Mouse (Mus musculus): ENCODE measurements around the gene Adgrf4.

Gene Adgrf4

DNA sequence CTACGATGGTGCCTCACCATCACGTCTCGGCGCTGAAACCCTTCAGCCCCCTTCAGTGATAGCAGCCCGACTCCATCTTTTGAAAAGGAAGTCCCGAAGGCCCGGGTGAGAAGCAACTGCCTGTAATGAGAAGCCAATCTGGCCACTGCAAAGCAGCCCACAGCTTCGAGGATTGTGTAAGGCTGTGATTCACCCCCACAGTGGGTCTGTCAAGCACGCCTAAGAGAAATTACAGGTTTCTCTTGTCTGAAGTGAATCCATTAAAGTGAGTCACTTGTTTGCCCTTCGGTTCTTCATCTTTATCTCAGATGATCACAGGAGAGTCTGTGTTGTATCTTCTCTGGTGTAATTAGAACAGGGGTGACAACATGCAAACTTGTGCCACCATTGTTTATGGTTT is at the start of gene Adgrf4:
TSS of gene Adgrf4 (minus strand) at position 149 of the 400 bp plus-strand sequence.
- peak; percentile 25 for DNase-seq (ENCODE audit: low spot score)

DNA sequence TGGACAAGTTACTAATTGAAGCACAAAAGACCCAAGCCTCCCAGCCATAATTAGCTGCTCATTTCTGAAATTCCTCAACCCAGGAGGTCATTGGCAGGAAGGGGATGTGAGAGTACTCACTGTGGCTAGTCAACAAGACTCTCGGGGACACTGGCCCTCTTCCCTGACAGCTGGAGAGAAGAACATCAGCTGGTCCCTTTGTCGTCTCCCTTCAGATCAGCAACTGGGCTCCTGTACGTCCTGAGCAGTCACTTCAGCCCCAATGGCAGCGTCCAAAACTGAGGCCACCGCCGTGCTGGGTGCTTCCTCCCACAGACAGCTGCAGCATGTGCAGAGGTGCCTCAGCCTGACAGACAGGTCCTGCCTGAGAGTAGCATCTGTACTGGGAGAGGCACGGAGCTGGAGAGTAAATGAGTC is 49.7 kb upstream of the Adgrf4 start, which contains the start of gene Adgrf2:
TSS of gene Adgrf2 (minus strand) at position 379 of the 417 bp plus-strand sequence.
- no peak for DNase-seq (ENCODE audit: low spot score)

DNA sequence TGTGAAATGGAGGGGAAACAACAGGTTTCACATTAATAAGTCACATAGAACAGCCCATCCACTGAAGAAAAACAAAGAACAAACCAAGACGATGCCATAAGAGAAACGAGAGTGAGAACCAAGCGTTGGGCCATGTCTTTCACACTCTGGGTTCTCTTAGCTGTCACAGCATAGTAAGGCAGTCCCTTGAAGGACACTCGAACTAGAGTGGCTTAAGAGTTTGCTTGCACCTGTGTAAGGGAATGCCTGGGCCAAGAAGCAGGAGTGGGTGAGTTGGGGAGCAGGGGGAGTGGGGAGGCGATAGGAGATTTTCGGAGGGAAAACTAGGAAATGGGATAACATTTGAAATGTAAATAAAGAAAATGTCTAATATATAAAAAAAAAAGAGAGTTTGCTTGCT is 46.7 kb upstream of the Adgrf4 start:
- no peak for DNase-seq (ENCODE audit: low spot score)

DNA sequence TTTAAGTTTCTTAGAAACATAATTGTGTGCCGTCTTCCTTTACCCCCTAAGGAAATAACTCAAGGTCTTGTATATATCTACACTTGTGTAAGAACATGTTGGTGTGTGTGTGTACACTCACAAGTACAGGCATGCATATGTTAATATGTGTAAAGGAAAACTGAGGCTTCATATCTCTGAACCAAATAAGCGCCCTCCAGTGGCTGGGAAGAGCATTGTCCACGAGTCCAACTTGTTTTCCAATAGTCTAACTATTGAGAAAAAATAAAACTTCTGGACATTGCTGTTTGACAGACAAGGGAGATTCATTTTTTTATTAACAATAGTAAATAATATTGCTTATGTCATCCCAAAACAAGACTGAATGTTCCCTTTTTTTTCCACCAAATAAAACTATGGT is 25.1 kb upstream of the Adgrf4 start:
- DNase-seq (ENCODE audit: low spot score) = no peak

DNA sequence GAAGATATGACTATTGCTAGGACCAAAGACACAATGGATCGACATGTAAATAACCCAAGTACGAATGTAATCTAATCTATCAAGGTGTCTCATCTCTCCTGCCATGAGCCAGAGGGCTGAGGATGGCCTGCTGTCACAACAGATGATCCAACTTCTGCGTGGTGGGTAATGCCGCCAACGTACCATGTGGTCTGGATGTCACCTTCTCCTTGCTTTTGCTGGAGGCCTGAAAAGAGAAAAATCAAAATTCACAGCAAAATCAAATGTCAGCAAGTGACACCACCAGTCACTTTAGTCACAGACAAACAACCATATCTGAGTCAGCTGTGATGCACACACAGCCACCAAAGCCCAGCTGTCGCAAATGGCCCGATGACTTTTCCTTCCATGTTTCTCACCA is 22.9 kb upstream of the Adgrf4 start:
- DNase-seq (ENCODE audit: low spot score) = no peak

DNA sequence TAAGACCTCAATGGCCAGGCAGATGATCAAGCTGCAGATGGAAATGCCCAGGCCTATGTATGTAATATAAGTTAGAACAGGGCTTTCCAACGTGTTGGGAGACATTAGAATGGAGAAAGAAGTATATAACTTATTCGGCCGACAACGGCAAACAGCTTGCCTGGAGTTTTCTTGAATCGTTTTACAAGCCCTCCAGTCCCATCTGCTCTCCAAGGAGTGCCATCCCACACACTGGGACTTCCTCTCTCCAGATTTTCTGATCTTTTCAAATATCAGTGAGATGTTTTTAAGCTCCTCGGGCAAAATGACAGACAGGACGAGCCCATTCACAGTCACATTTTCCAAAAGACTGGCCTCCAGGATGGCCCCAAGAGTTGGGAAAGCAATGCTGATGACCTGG is 18.6 kb upstream of the Adgrf4 start:
- DNase-seq (ENCODE audit: low spot score) = no peak

DNA sequence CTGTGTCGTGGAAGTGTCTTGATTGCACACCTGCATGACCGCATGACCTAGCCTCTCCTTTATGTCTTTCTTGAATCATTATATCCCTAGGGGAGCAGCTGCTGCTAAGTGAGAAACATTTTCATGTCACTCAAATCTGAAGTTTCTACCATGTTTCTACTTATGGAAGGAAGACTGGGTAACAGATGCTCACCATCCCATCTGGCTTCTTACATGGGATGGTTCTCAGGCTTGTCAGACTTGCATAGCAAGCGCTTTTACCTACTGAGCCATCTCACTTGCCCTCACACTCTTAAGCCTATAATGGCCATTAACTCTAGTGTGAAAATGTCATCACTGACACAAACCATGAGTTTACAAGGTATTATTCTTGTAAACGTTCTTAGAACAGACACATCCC is 13.5 kb upstream of the Adgrf4 start:
- no peak for DNase-seq (ENCODE audit: low spot score)

DNA sequence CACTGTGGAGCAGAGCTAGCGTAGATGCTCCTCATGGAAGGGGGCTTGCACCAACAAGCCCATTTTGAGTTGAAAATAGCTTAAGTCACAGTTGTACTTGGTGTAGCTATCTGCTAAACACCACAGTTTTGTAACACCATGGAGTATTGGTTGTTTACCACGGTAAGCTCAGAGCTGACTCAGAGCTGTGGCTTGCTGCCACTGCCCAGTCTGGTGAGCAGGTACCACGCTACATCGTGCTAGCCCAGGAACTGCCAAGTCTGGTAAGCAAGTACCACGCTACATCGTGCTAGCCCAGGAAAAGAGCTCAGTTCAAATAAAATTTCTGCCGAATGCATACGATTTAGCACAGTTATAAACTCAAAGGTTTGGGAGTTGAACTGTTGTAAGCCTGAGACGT is 10.1 kb upstream of the Adgrf4 start:
- peak; percentile 28 for DNase-seq (ENCODE audit: low spot score)

DNA sequence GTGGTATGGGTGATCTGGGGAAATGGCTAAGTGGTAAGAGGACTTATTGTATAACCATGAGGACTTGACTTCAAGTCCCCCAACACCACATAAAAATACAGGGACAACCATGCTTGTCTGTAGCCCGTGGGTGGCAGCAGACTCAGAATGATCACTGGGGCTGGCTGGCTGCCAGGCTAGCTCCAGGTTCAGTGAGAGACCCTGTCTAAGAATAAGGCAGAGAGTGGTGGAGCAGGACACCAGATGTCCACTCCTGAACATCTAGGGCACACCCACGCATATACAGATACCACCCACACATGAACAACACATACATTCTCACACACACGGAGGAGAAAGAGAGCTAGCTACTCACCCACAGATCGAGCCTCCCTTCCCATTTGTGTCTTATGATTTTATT is 2.6 kb upstream of the Adgrf4 start:
- no peak for DNase-seq (ENCODE audit: low spot score)

DNA sequence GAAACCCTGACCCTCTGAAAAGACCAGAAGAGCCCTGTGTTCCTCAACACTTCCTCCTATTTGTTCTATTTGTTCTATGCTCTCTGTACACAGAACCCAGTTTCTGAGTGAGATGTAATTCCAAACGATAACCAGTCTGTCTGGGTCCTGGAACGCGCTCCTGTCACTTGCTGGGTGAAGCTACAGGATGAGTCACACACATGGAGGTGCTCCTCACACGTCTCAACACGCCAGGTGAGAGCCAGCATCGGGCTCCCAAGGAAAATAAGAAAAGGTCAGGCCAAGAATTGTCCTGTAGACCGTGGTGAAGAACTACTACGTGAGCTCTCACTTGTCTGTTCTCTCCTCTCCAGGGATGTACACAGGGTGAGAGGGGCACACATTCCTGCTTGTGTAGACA is 1.6 kb downstream of the Adgrf4 start:
- DNase-seq (ENCODE audit: low spot score) = peak; percentile 57

DNA sequence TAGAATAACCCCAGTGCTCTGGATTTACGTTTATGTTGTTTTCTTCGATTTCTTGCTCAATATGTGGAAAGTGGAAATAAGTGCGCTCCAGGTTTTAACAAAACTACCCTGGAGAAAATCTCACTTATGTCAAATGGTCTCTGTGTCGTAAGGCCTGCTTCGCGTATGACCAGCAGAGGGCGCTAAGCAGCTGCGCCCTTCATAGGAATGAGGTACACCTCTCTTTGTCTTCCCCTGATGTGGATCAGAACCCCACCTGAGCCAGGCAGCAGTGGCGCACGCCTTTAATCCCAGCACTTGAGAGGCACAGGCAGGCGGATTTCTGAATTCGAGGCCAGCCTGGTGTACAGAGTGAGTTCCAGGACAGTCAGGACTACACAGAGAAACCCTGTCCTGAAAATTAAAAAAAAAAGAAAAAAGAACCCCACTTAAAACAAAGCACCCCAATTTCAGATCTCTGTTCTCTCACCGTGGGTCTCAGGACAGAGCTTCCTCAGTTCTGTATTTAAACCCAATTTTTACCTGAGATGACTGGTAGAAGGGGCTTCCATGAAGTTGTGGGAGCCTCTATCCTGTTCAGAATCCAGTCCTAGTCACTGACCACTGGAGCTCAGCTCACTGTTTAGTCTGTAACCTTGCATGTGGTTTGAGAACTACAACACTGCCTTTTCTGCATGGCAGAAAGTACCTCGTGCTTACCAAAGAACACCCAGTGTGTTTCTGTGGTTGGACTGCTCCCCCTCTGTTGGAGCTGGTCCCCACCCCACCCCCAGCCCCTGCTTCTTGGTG is 33.3 kb downstream of the Adgrf4 start:
- peak; percentile 53 for DNase-seq (ENCODE audit: low spot score)

DNA sequence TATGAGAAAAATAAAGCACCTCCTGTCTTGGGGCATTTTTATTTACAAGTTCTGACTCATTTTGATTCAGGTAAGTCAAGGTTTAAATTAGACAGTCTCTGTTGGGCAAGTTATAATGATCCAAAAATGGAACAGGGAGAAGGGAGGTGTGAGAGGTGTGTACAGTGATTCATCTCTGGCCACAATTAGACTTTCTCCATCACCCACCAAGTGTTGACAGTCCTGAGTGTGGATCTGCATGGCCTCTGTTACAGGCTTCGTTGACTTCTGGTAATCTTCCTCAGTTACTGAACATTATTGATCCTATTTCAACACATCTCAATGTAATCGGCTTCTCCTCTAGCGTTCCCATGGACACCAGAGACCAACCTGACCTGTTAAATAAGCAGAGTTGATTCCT is 48.7 kb downstream of the Adgrf4 start:
- no peak for DNase-seq (ENCODE audit: low spot score)

DNA sequence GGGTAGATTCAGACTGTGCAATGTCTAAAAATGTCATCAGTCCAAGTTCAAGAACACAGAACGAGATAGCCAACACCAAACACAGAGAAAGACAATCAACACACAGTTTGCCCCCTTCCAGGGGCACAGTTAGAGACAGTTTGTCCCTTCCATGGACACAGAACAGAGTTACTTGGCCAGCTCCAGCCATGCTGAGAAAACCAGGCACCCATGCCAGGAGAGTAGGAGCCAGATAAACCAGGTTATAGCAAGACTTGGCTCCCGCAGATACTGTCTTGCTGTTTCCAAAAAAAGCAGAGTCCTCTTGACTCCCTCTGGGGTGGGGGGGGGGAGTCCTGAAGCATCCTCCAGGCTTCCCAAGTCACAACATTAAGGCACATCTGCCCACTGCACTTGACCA is 61.9 kb downstream of the Adgrf4 start:
- no peak for DNase-seq (ENCODE audit: low spot score)

DNA sequence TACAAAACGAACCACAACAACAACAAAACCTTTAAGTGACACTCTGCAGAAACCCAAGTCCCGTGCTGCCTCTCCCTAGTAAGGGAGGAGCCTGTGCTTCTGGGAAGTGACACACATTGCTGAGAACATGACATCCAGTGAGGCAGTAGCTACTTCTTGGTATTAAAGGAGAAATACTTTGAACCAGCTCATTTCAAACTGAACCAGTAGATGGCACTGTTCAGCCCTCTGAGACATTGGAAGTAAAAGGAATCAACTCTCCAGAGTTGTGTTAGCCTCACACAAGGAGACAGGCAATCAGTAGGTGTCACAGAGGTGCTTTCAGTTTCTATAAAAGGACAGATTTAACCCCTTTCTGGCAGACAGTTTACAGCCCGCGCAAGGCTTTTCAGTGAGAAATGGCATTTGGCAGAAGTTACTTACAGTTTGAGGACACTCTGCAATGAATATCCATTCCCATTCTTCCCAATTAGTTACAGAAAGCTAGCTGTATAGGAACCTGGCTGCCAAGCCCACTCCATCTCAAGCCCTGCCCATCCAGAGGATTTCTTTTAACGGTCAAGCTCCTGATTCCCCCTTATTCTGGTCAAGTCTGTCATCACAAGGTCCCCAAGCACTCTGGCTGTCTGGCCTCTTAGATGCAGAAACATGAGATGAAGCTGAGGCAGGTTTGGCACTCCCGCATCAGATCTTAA is 78.9 kb downstream of the Adgrf4 start:
- peak; percentile 18 for DNase-seq (ENCODE audit: low spot score)

DNA sequence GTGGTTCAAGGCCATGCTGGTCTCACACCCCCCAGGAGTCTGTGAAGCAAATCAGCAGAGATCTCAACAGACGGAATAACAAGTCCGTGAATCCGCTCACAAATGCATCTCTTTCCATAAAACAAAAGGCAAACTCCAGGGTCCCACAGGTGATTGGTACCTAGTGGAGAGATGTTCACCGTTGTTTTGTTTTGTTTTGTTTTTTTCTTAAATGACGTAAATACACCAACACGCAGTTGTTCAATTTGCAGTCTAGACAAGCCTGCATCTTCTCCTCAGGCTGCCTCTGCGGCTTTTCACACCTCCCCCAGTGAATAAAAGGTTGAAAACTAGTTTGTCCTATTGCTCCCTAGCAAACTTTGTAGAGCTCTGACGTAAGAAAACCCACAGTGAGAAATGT is 80.8 kb downstream of the Adgrf4 start, which contains the start of gene Opn5:
TSS of gene Opn5 (minus strand) at position 101 of the 400 bp plus-strand sequence.
- no peak for DNase-seq (ENCODE audit: low spot score)

DNA sequence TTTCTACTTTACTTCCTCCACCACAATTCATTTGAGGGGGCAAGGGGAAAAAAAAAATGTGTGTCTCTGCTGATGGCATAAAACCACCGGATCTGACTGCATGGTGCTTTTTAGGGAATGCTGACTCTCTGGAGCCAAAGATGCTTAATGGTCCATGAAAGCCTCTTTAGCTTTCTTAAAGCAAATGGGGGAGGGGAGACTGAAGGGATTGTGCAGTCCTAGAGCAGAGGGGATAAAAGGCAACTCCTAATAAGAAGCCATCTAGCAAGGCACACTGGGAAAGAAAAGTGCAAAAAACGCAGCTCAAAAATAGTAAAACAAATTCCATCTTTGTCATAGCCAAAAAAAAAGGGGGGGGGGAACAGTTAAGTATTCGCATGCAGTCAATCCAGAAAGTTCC is 83.8 kb downstream of the Adgrf4 start:
- DNase-seq (ENCODE audit: low spot score) = no peak

Data from urinary bladder, postnatal 14 days (tissue).